Mouse (Mus musculus) forebrain, embryonic 10.5 days (tissue): ENCODE data around the gene Gm38119. TPM values are rescaled to one million over a fixed set of nuclear protein-coding genes. Genes with fewer than 3 reads are reported as not detected.

Source experiments
- polyA plus RNA-seq: library from polyadenylated mRNA; unstranded; fragments of >200 nt; fragmentation: Nextera tagmentation; extraction: Ambion mirVana; gene quantifications from 2 replicates; pipeline ENCODE4 v1.2.1, GENCODE M21; 2016

The Gm38119 gene
- polyA plus RNA-seq, 1 experiment from 2014 or later, result not detected

Other genes with a start within 250 kb of the Gm38119 start
- not detected in 2 replicates for gene Sprr4, start 238.6 kb downstream of the Gm38119 start, polyA plus RNA-seq
- not detected in 2 replicates for gene 2310046K23Rik, start 204.6 kb downstream of the Gm38119 start, polyA plus RNA-seq
- gene Ivl, start 165.4 kb downstream of the Gm38119 start, polyA plus RNA-seq, result not detected in 2 replicates
- not detected in 2 replicates for gene Smcp, start 150.1 kb downstream of the Gm38119 start, polyA plus RNA-seq
- gene 2210017I01Rik, start 131.6 kb downstream of the Gm38119 start, polyA plus RNA-seq, result not detected in 2 replicates
- not detected in 2 replicates for gene Lce6a, start 117.4 kb downstream of the Gm38119 start, polyA plus RNA-seq
- not detected in 2 replicates for gene Lce1a1, start 90.8 kb downstream of the Gm38119 start, polyA plus RNA-seq
- gene Lce1b, start 82.2 kb downstream of the Gm38119 start, polyA plus RNA-seq, result not detected in 2 replicates
- not detected in 2 replicates for gene Lce1a2, start 68.8 kb downstream of the Gm38119 start, polyA plus RNA-seq
- gene Lce1c, start 59.8 kb downstream of the Gm38119 start, polyA plus RNA-seq, result not detected in 2 replicates
- not detected in 2 replicates for gene Lce1d, start 51.9 kb downstream of the Gm38119 start, polyA plus RNA-seq
- gene Lce1e, start 30.0 kb downstream of the Gm38119 start, polyA plus RNA-seq, result not detected in 2 replicates
- not detected in 2 replicates for gene Lce1f, start 18.7 kb downstream of the Gm38119 start, polyA plus RNA-seq
- gene Lce1g, start 13.2 kb upstream of the Gm38119 start, polyA plus RNA-seq, result not detected in 2 replicates
- gene Lce1h, start 26.0 kb upstream of the Gm38119 start, polyA plus RNA-seq, result not detected in 2 replicates
- gene Lce1i, start 39.8 kb upstream of the Gm38119 start, polyA plus RNA-seq, result not detected in 2 replicates
- gene Lce1j, start 51.4 kb upstream of the Gm38119 start, polyA plus RNA-seq, result not detected in 2 replicates
- gene Lce1k, start 68.8 kb upstream of the Gm38119 start, polyA plus RNA-seq, result not detected in 2 replicates
- gene Kprp, start 88.2 kb upstream of the Gm38119 start, polyA plus RNA-seq, result not detected in 2 replicates
- not detected in 2 replicates for gene Lce1l, start 112.2 kb upstream of the Gm38119 start, polyA plus RNA-seq
- gene 2310050C09Rik, start 131.1 kb upstream of the Gm38119 start, polyA plus RNA-seq, result not detected in 2 replicates
- not detected in 2 replicates for gene Lce3a, start 187.1 kb upstream of the Gm38119 start, polyA plus RNA-seq
- gene Lce3b, start 193.9 kb upstream of the Gm38119 start, polyA plus RNA-seq, result not detected in 2 replicates
- not detected in 2 replicates for gene Lce3c, start 205.4 kb upstream of the Gm38119 start, polyA plus RNA-seq
- not detected in 2 replicates for gene Lce3d, start 218.3 kb upstream of the Gm38119 start, polyA plus RNA-seq
- gene Lce3e, start 228.0 kb upstream of the Gm38119 start, polyA plus RNA-seq, result not detected in 2 replicates